Mouse (Mus musculus): ENCODE measurements around the gene Caly. TPM values are rescaled to one million over a fixed set of nuclear protein-coding genes. Genes with fewer than 3 reads are reported as not detected.

Caly gene
- polyA plus RNA-seq, 1 experiment: 0.52 TPM

- Histone ChIP-seq H3K4me3 (ENCODE audit: insufficient read depth, low read depth, low read length) (no peak overlapping the region), H3K27me3 (replicated peaks; ENCODE audit: control insufficient read depth, insufficient read depth, low read length) (no peaks in the 10 kb centered on the region), H3K4me1 (ENCODE audit: control insufficient read depth, insufficient read depth, low read length) (peaks cover 6% of the 10 kb centered on the region; the same call in 1 of the 2 replicates), H3K36me3 (ENCODE audit: control insufficient read depth, insufficient read depth, low read length) (no peaks in the 10 kb centered on the region), H3K27ac (ENCODE audit: insufficient read depth, low read depth, low read length) (no peak overlapping the region)
- DNase-seq: no peak
- TF ChIP-seq POLR2A (IDR thresholded peaks at IDR 0.05; ENCODE audit: low read depth, low read length) (no peak), CTCF (conservative IDR thresholded peaks at IDR 0.05; ENCODE audit: insufficient read depth, insufficient read length, low read depth, low read length) (no peak)
- WGBS: 84% methylated on average over 13 of the region's 13 CpGs
Measured at GRCm38 (mm10) chr7:140121338-140121910, 39.1 kb upstream of the Caly start.

- 82% methylated on average over 2 of the region's 2 CpGs for WGBS
- H3K27ac ChIP-seq (ENCODE audit: insufficient read depth, low read depth, low read length): no peak overlapping the region
- H3K4me1 ChIP-seq (ENCODE audit: control insufficient read depth, insufficient read depth, low read length): 0 out of 2 replicates have a peak, but pooled peaks cover 3% of the 10 kb centered on the region
- H3K36me3 ChIP-seq (ENCODE audit: control insufficient read depth, insufficient read depth, low read length): no peaks in the 10 kb centered on the region
- no peak overlapping the region for H3K4me3 ChIP-seq (ENCODE audit: insufficient read depth, low read depth, low read length)
- DNase-seq: no peak
- no peaks in the 10 kb centered on the region for H3K27me3 ChIP-seq (replicated peaks; ENCODE audit: control insufficient read depth, insufficient read depth, low read length)
- TF ChIP-seq CTCF (conservative IDR thresholded peaks at IDR 0.05; ENCODE audit: insufficient read depth, insufficient read length, low read depth, low read length): no peak
- TF ChIP-seq POLR2A (IDR thresholded peaks at IDR 0.05; ENCODE audit: low read depth, low read length): no peak
Measured at GRCm38 (mm10) chr7:140120484-140120883, 38.1 kb upstream of the Caly start.

- Histone ChIP-seq H3K36me3 (ENCODE audit: control insufficient read depth, insufficient read depth, low read length) (no peaks in the 10 kb centered on the region), H3K27ac (ENCODE audit: insufficient read depth, low read depth, low read length) (peak within 1 kb of the TSS; percentile 91), H3K4me3 (ENCODE audit: insufficient read depth, low read depth, low read length) (peak within 1 kb of the TSS; percentile 84), H3K27me3 (replicated peaks; ENCODE audit: control insufficient read depth, insufficient read depth, low read length) (no peaks in the 10 kb centered on the region), H3K4me1 (ENCODE audit: control insufficient read depth, insufficient read depth, low read length) (no peaks in the 10 kb centered on the region)
- TF ChIP-seq POLR2A (IDR thresholded peaks at IDR 0.05; ENCODE audit: low read depth, low read length) (peak; percentile 54), CTCF (conservative IDR thresholded peaks at IDR 0.05; ENCODE audit: insufficient read depth, insufficient read length, low read depth, low read length) (no peak)
- 3% methylated on average over 28 of the region's 28 CpGs for WGBS
- DNase-seq: peak; percentile 96
Measured at GRCm38 (mm10) chr7:140116329-140117054, 34.1 kb upstream of the Caly start, which contains the start of gene Echs1. Gene Echs1, minus strand, starts transcription at chr7:140116476.

DNA sequence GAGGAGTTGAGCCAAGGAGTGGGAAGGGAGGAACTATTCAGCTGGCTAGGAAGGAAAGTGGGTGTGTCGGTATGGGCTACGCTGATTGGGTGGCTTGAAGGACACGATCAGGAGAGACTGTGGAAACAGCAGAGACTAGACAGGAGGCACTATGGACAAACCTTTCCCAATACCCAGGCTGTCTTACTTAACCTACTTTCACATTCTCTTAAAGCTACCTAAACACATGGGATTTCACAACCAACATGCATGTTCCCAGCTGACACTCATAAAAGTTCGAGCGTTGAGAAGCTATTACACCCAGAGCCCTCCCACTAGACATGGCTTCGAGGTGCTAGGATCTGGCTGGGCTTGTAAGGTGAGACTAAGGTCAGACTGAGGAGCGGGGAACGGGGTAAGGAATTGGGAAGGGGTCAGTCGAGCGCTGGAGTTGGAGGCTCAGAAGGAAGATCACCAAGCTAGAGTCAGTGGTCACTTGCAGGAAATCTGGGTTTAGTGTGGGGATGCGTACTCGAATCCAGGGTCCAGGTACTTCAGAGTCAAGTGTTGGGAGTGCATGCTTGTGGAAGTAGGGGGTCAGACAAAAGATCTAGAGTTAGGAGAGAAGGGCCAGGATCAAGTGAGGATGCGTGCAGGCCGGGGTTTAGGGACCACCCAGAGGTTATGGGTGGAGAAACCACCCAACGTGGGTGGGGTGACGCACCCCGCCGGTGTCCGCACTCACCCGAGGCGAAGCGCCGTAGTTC lies 33.4 kb upstream of the Caly start, which contains the start of gene Paox:
Paox (plus strand) TSS at position 217 of the 746 bp plus-strand sequence.
- DNase-seq: peak; percentile 90
- Histone ChIP-seq H3K27me3 (replicated peaks; ENCODE audit: control insufficient read depth, insufficient read depth, low read length) (no peaks in the 10 kb centered on the region), H3K4me3 (ENCODE audit: insufficient read depth, low read depth, low read length) (peak within 1 kb of the TSS; percentile 84), H3K27ac (ENCODE audit: insufficient read depth, low read depth, low read length) (peak within 1 kb of the TSS; percentile 91), H3K36me3 (ENCODE audit: control insufficient read depth, insufficient read depth, low read length) (no peaks in the 10 kb centered on the region; the same call in 1 of the 2 replicates), H3K4me1 (ENCODE audit: control insufficient read depth, insufficient read depth, low read length) (no peaks in the 10 kb centered on the region)
- TF ChIP-seq CTCF (conservative IDR thresholded peaks at IDR 0.05; ENCODE audit: insufficient read depth, insufficient read length, low read depth, low read length) (no peak), POLR2A (IDR thresholded peaks at IDR 0.05; ENCODE audit: low read depth, low read length) (peak; percentile 12)
- WGBS: under 1% methylated on average over 23 of the region's 23 CpGs

- no peak overlapping the region for H3K27ac ChIP-seq (ENCODE audit: insufficient read depth, low read depth, low read length)
- no peaks in the 10 kb centered on the region; the same call in 1 of the 2 replicates for H3K36me3 ChIP-seq (ENCODE audit: control insufficient read depth, insufficient read depth, low read length)
- TF ChIP-seq CTCF (conservative IDR thresholded peaks at IDR 0.05; ENCODE audit: insufficient read depth, insufficient read length, low read depth, low read length) (no peak), POLR2A (IDR thresholded peaks at IDR 0.05; ENCODE audit: low read depth, low read length) (no peak)
- WGBS: 65% methylated on average over 3 of the region's 3 CpGs
- DNase-seq: no peak
- H3K4me1 ChIP-seq (ENCODE audit: control insufficient read depth, insufficient read depth, low read length): no peaks in the 10 kb centered on the region
- no peak overlapping the region for H3K4me3 ChIP-seq (ENCODE audit: insufficient read depth, low read depth, low read length)
- no peaks in the 10 kb centered on the region for H3K27me3 ChIP-seq (replicated peaks; ENCODE audit: control insufficient read depth, insufficient read depth, low read length)
Measured at GRCm38 (mm10) chr7:140111943-140112342, 29.6 kb upstream of the Caly start.

GRCm38 (mm10) chr7:140104009-140104408 lies 21.7 kb upstream of the Caly start:
- no peaks in the 10 kb centered on the region for H3K27me3 ChIP-seq (replicated peaks; ENCODE audit: control insufficient read depth, insufficient read depth, low read length)
- no peak overlapping the region for H3K27ac ChIP-seq (ENCODE audit: insufficient read depth, low read depth, low read length)
- H3K4me1 ChIP-seq (ENCODE audit: control insufficient read depth, insufficient read depth, low read length): peaks cover 3% of the 10 kb centered on the region
- WGBS: 64% methylated on average over 4 of the region's 4 CpGs
- no peaks in the 10 kb centered on the region for H3K36me3 ChIP-seq (ENCODE audit: control insufficient read depth, insufficient read depth, low read length)
- DNase-seq: no peak
- TF ChIP-seq CTCF (conservative IDR thresholded peaks at IDR 0.05; ENCODE audit: insufficient read depth, insufficient read length, low read depth, low read length) (no peak), POLR2A (IDR thresholded peaks at IDR 0.05; ENCODE audit: low read depth, low read length) (no peak)
- no peak overlapping the region for H3K4me3 ChIP-seq (ENCODE audit: insufficient read depth, low read depth, low read length)
